Mouse (Mus musculus): ENCODE results near the gene Zyg11a. TPM values are rescaled to one million over a fixed set of nuclear protein-coding genes. Genes with fewer than 3 reads are reported as not detected.
A peak's percentile ranks its signal among the peaks of the same experiment; 100 is the strongest.
"Not testable (repeated sequence)": the region's sequence is repeated elsewhere in the genome, so short reads cannot be mapped to it uniquely, and the experiment has no call there.

Zyg11a gene
- total and polyA plus RNA-seq, 2 experiments from 2014 or later: not detected

DNA sequence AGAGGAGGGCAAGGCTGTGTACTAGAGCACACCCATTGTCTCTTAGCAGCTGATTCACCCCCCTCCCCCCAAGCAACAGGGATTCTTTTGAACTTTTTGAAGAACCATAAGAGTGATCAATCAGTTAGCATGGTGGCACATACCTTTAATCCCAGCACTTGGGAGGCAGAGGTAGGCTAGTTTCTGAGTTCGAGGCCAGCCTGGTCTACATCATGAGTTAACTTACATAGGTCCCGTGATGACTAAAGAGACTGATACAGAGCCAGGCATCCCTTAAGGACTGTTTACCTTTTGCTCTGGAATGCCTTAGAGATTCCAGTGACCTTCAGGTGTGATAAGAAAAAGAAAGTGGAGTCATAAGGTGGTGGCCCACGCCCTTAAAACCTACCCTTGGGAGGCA, 54.6 kb downstream of the Zyg11a start:
- H3K4me3 ChIP-seq (ENCODE audit: low read depth, low read length): no peak overlapping the region
- DNase-seq (ENCODE audit: low spot score) (no peak), ATAC-seq (ENCODE audit: low FRiP score) (no peak)
- no peak overlapping the region for H3K4me2 ChIP-seq (ENCODE audit: low read depth, low read length, poor library complexity, severe bottlenecking)
- no peaks in the 10 kb centered on the region for H3K27me3 ChIP-seq (ENCODE audit: insufficient read depth, low read length)
- no peak overlapping the region for H3K27ac ChIP-seq (ENCODE audit: low read depth, low read length)
- WGBS: 87% methylated on average over 3 of the region's 3 CpGs
- H3K9ac ChIP-seq (replicated peaks; ENCODE audit: low read length, poor library complexity, severe bottlenecking): no peak overlapping the region
- no peaks in the 10 kb centered on the region for H3K36me3 ChIP-seq (ENCODE audit: insufficient read depth, low read length)
- H3K4me1 ChIP-seq (ENCODE audit: insufficient read depth, low read length): no peaks in the 10 kb centered on the region
- H3K9me3 ChIP-seq (ENCODE audit: low read length): no peaks in the 10 kb centered on the region
- no peak for TF ChIP-seq CTCF (IDR thresholded peaks at IDR 0.05)

DNA sequence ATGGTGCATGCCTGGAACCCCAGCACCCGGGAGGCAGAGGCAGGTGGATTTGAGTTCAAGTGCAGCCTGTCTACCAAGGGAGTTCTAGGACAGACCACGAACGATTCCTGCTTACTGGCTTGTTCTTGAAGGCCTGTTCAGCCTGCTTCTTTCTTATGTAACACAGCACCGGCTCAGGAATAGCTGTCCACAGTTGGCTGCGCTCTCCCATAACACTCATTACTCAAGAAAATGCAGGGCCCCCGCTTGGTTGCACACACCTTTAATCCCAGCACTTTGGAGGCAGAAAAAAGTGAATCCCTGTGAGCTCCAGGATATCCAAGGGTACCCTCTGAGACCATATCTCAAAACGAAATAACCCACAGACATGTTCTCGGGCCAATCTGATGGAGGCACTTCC, 55.9 kb downstream of the Zyg11a start:
- TF ChIP-seq CTCF (IDR thresholded peaks at IDR 0.05): no peak
- Histone ChIP-seq H3K4me2 (ENCODE audit: low read depth, low read length, poor library complexity, severe bottlenecking) (no peak overlapping the region), H3K36me3 (ENCODE audit: insufficient read depth, low read length) (no peaks in the 10 kb centered on the region), H3K4me1 (ENCODE audit: insufficient read depth, low read length) (no peaks in the 10 kb centered on the region), H3K9ac (replicated peaks; ENCODE audit: low read length, poor library complexity, severe bottlenecking) (no peak overlapping the region), H3K4me3 (ENCODE audit: low read depth, low read length) (no peak overlapping the region), H3K9me3 (ENCODE audit: low read length) (no peaks in the 10 kb centered on the region), H3K27ac (ENCODE audit: low read depth, low read length) (no peak overlapping the region), H3K27me3 (ENCODE audit: insufficient read depth, low read length) (no peaks in the 10 kb centered on the region)
- 93% methylated on average over 8 of the region's 8 CpGs for WGBS
- ATAC-seq (ENCODE audit: low FRiP score) (no peak), DNase-seq (ENCODE audit: low spot score) (no peak)

DNA sequence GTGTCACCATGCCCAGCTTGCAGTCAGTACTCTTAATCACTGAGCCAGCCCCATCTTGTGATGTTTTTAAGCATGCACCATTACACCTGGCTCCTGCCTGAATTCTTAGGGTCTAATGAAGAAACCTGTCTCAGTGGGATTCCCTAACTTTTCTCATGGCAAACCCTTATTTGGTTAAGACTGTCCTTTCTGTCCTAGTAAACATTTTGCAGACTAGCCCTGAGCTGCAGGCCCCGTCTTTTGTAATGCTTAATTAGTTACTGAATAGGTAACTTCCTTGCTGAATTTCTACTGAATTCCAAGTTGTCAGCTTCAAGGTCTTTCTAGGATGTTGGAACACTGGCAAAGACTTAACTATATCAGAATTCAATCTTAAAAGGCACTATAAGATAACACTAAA, 62.7 kb downstream of the Zyg11a start:
- not testable (repeated sequence) for ATAC-seq (ENCODE audit: low FRiP score); DNase-seq (ENCODE audit: low spot score); H3K27ac ChIP-seq (ENCODE audit: low read depth, low read length); H3K9ac ChIP-seq (replicated peaks; ENCODE audit: low read length, poor library complexity, severe bottlenecking); H3K4me2 ChIP-seq (ENCODE audit: low read depth, low read length, poor library complexity, severe bottlenecking); H3K4me3 ChIP-seq (ENCODE audit: low read depth, low read length); H3K27me3 ChIP-seq (ENCODE audit: insufficient read depth, low read length); H3K9me3 ChIP-seq (ENCODE audit: low read length); H3K36me3 ChIP-seq (ENCODE audit: insufficient read depth, low read length); H3K4me1 ChIP-seq (ENCODE audit: insufficient read depth, low read length)
- WGBS: 79% methylated on average over 1 of the region's 1 CpGs

DNA sequence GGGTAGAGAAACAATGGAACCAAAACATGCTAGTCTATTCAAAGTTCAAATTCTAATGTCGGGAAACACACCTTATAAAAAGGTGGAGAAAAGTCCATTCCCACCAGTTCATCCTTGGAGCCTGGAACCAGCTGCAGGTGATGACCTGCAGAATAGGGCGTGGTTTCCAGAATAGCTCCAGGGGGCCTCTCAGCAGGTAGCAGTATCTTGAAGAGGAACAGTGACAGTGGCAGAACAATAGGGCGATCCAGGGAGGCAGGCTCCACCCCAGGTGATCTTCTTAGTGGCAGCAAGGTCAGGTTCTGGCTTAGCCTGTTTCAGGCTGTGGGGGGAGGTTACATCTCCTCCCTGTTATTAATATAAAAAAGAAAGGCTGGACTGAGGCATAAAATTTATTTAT, 72.3 kb downstream of the Zyg11a start:
- not testable (repeated sequence) for H3K4me2 ChIP-seq (ENCODE audit: low read depth, low read length, poor library complexity, severe bottlenecking); H3K27me3 ChIP-seq (ENCODE audit: insufficient read depth, low read length); H3K4me1 ChIP-seq (ENCODE audit: insufficient read depth, low read length); ATAC-seq (ENCODE audit: low FRiP score); H3K4me3 ChIP-seq (ENCODE audit: low read depth, low read length); H3K9ac ChIP-seq (replicated peaks; ENCODE audit: low read length, poor library complexity, severe bottlenecking); H3K9me3 ChIP-seq (ENCODE audit: low read length); H3K36me3 ChIP-seq (ENCODE audit: insufficient read depth, low read length); DNase-seq (ENCODE audit: low spot score); H3K27ac ChIP-seq (ENCODE audit: low read depth, low read length)
- 49% methylated on average over 3 of the region's 3 CpGs for WGBS

DNA sequence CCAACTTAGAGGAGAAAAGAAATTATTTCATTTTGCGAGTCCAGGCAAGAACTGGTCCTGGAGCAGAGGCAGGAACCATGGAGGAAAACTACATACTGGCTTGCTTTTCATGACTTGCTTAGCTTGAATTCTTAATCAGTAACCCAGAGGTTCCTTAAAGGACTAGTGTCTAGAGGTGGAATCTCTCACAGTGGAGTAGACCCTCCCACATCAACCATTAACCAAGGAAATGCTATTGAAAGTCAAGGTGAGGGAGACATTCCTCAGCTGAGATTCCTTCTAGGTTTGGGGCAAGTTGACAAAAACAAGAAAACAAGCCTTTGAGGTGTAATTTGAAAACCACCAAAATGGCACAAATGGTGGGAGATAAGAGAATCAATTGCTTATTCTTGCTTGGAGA, 73.0 kb downstream of the Zyg11a start, which contains the start of gene Scp2:
TSS of gene Scp2 (minus strand) at position 119 of the 400 bp plus-strand sequence.
- H3K36me3 ChIP-seq (ENCODE audit: insufficient read depth, low read length): no peaks in the 10 kb centered on the region
- H3K27ac ChIP-seq (ENCODE audit: low read depth, low read length): no peak within 1 kb of the TSS
- TF ChIP-seq CTCF (IDR thresholded peaks at IDR 0.05): no peak
- no peak within 1 kb of the TSS for H3K4me2 ChIP-seq (ENCODE audit: low read depth, low read length, poor library complexity, severe bottlenecking)
- DNase-seq (ENCODE audit: low spot score): no peak
- H3K4me3 ChIP-seq (ENCODE audit: low read depth, low read length): no peak within 1 kb of the TSS
- ATAC-seq (ENCODE audit: low FRiP score): no peak
- no peak within 1 kb of the TSS for H3K9ac ChIP-seq (replicated peaks; ENCODE audit: low read length, poor library complexity, severe bottlenecking)
- no peaks in the 10 kb centered on the region for H3K9me3 ChIP-seq (ENCODE audit: low read length)
- no peaks in the 10 kb centered on the region for H3K4me1 ChIP-seq (ENCODE audit: insufficient read depth, low read length)
- H3K27me3 ChIP-seq (ENCODE audit: insufficient read depth, low read length): no peaks in the 10 kb centered on the region
- WGBS: 90% methylated on average over 1 of the region's 1 CpGs

DNA sequence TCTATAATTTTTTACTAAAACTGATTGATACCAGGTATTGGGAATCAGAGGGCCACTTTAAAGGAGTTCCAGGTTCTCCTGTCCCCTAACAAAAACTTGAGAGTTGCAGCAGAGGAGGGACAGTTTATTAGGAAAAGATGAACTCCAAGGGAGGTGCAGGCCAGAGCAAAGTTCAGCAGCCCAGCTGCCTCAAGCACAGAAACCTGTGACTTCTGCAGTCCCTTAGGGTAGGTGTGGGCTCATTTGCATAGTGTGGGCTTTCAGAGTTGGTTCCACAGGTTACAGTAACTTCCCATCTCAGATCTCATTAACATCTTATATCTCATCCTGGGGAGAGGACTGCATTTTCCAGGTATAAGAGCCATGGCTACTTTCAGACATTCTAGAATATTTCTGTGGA, 74.1 kb downstream of the Zyg11a start:
- no peaks in the 10 kb centered on the region for H3K9me3 ChIP-seq (ENCODE audit: low read length)
- H3K4me1 ChIP-seq (ENCODE audit: insufficient read depth, low read length): no peaks in the 10 kb centered on the region
- H3K9ac ChIP-seq (replicated peaks; ENCODE audit: low read length, poor library complexity, severe bottlenecking): no peak overlapping the region
- H3K27me3 ChIP-seq (ENCODE audit: insufficient read depth, low read length): no peaks in the 10 kb centered on the region
- H3K4me3 ChIP-seq (ENCODE audit: low read depth, low read length): no peak overlapping the region
- no peaks in the 10 kb centered on the region for H3K36me3 ChIP-seq (ENCODE audit: insufficient read depth, low read length)
- no peak for DNase-seq (ENCODE audit: low spot score)
- H3K27ac ChIP-seq (ENCODE audit: low read depth, low read length): no peak overlapping the region
- no peak for ATAC-seq (ENCODE audit: low FRiP score)
- no peak for TF ChIP-seq CTCF (IDR thresholded peaks at IDR 0.05)
- no peak overlapping the region for H3K4me2 ChIP-seq (ENCODE audit: low read depth, low read length, poor library complexity, severe bottlenecking)

DNA sequence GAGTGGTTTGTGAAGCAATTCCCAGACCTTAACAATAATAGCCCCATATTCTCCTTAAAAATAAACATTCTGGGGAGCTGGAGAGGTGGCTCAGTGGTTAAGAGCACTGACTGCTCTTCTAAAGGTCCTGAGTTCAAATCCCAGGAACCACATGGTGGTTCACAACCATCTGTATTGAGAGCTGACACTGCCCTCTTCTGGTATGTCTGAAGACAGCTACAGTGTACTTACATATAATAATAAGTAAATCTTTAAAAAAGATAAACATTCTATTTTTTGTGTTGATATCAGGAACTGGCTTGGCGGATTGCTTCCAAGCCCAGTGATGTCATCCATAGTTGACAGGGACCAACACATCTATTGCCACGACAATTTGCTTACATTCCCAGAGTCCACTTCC, 74.7 kb downstream of the Zyg11a start:
- H3K27me3 ChIP-seq (ENCODE audit: insufficient read depth, low read length); H3K4me2 ChIP-seq (ENCODE audit: low read depth, low read length, poor library complexity, severe bottlenecking); DNase-seq (ENCODE audit: low spot score); H3K4me3 ChIP-seq (ENCODE audit: low read depth, low read length); ATAC-seq (ENCODE audit: low FRiP score); H3K27ac ChIP-seq (ENCODE audit: low read depth, low read length); H3K9me3 ChIP-seq (ENCODE audit: low read length); H3K9ac ChIP-seq (replicated peaks; ENCODE audit: low read length, poor library complexity, severe bottlenecking); H3K36me3 ChIP-seq (ENCODE audit: insufficient read depth, low read length); H3K4me1 ChIP-seq (ENCODE audit: insufficient read depth, low read length): not testable (repeated sequence)
- peak; percentile 28 for TF ChIP-seq CTCF (IDR thresholded peaks at IDR 0.05)
- WGBS: 88% methylated on average over 2 of the region's 2 CpGs
